Mouse (Mus musculus) neural tube, embryonic 13.5 days (tissue): ENCODE measurements at regions not wholly inside any gene's neighbourhood (a gene's known extent, or its start where the extent isn't known, plus 50 kb on each side); places are given as distances from the start of the nearest gene placed in this dataset.
A peak's percentile ranks its signal among the peaks of the same experiment; 100 is the strongest.

Experiments used
- ATAC-seq: fragments of 200-750 bp; cut with Nextera tagmentation; 2 replicates; pipeline ENCODE4 v1.8.0; 2017; ENCODE audit warnings: low read depth, mild to moderate bottlenecking, moderate TSS enrichment, moderate library complexity
- H3K27ac ChIP-seq: fragments of 300-500 bp; sonication (generic); replicated peaks from 2 replicates; pipeline ENCODE4 v1.5.1; 2015; ENCODE audit warnings: moderate library complexity, mild to moderate bottlenecking, inconsistent platforms
- H3K27me3 ChIP-seq: fragments of 300-500 bp; sonication (generic); 2 replicates; pipeline ENCODE4 v1.6.1; 2015; ENCODE audit warnings: mild to moderate bottlenecking, inconsistent platforms
- H3K36me3 ChIP-seq: fragments of 300-500 bp; sonication (generic); 2 replicates; pipeline ENCODE4 v1.6.1; 2015; ENCODE audit warnings: mild to moderate bottlenecking, inconsistent platforms
- H3K4me1 ChIP-seq: fragments of 300-500 bp; sonication (generic); replicated peaks from 2 replicates; pipeline ENCODE4 v1.6.1; 2015; ENCODE audit warnings: inconsistent platforms
- H3K4me2 ChIP-seq: fragments of 300-500 bp; sonication (generic); 2 replicates; pipeline ENCODE4 v1.6.1; 2015; ENCODE audit warnings: inconsistent platforms, mild to moderate bottlenecking, moderate library complexity
- H3K4me3 ChIP-seq: fragments of 300-500 bp; sonication (generic); 2 replicates; pipeline ENCODE4 v1.5.1; 2015; ENCODE audit warnings: mild to moderate bottlenecking, inconsistent platforms
- H3K9ac ChIP-seq: fragments of 300-500 bp; sonication (generic); 2 replicates; pipeline ENCODE4 v1.6.1; 2015; ENCODE audit warnings: moderate library complexity, mild to moderate bottlenecking, inconsistent platforms
- H3K9me3 ChIP-seq: fragments of 300-500 bp; sonication (generic); 2 replicates; pipeline ENCODE4 v1.6.1; 2016; ENCODE audit warnings: inconsistent platforms
- WGBS: fragments of 180-500 bp; shearing (Covaris S2); methylation state at CpG from one replicate; pipeline ENCODE4 v1.1.7; 2015; 5-methylcytosine and 5-hydroxymethylcytosine counted together

DNA sequence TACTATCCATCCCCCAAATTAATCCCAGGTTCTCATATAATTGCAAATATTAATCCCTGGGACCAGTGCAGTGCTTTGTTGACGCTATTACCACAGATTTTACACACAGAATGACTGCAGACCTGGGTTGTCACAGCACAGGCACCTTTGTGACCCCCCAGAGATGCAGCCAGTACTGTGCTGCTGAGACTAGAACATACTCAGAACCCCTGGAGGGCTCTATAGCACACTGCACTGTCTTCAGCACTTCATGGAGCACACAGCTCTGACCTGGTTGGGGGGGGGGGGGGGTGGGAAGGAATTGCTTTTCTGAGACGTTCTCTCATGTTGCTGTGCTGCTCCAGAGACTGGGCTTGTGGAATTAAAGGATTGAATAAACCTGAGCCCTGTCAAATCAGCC lies 154.9 kb upstream of the Gm34302 start:
- no peak overlapping the region for H3K9ac ChIP-seq
- no peaks in the 10 kb centered on the region for H3K36me3 ChIP-seq
- no peaks in the 10 kb centered on the region for H3K9me3 ChIP-seq
- 0 out of 2 replicates have a peak, but pooled peaks cover 4% of the 10 kb centered on the region for H3K4me1 ChIP-seq
- no peak overlapping the region for H3K4me2 ChIP-seq
- no peak overlapping the region for H3K27ac ChIP-seq
- no peaks in the 10 kb centered on the region for H3K27me3 ChIP-seq
- H3K4me3 ChIP-seq, result no peak overlapping the region
- peak; percentile 71; the same call in 1 of the 2 replicates for ATAC-seq
- WGBS, result 44% methylated on average over 2 of the region's 2 CpGs

- no peaks in the 10 kb centered on the region for H3K36me3 ChIP-seq
- no peak overlapping the region for H3K4me2 ChIP-seq
- no peak for ATAC-seq
- H3K4me1 ChIP-seq, result 0 out of 2 replicates have a peak, but pooled peaks cover 4% of the 10 kb centered on the region
- H3K27ac ChIP-seq, result no peak overlapping the region
- WGBS, result 72% methylated on average over 5 of the region's 5 CpGs
- no peak overlapping the region for H3K4me3 ChIP-seq
- H3K27me3 ChIP-seq, result no peaks in the 10 kb centered on the region
- no peak overlapping the region for H3K9ac ChIP-seq
- H3K9me3 ChIP-seq, result no peaks in the 10 kb centered on the region
Measured at GRCm38 (mm10) chr3:63637913-63638312, 154.2 kb upstream of the Gm34302 start.

- no peak overlapping the region for H3K27ac ChIP-seq
- H3K4me3 ChIP-seq, result no peak overlapping the region
- H3K9ac ChIP-seq, result no peak overlapping the region
- no peaks in the 10 kb centered on the region for H3K4me1 ChIP-seq
- 64% methylated on average over 5 of the region's 5 CpGs for WGBS
- no peaks in the 10 kb centered on the region for H3K27me3 ChIP-seq
- no peaks in the 10 kb centered on the region for H3K36me3 ChIP-seq
- H3K9me3 ChIP-seq, result no peaks in the 10 kb centered on the region
- ATAC-seq, result no peak
- H3K4me2 ChIP-seq, result no peak overlapping the region
Measured at GRCm38 (mm10) chr3:63627724-63628123, 144.0 kb upstream of the Gm34302 start.

DNA sequence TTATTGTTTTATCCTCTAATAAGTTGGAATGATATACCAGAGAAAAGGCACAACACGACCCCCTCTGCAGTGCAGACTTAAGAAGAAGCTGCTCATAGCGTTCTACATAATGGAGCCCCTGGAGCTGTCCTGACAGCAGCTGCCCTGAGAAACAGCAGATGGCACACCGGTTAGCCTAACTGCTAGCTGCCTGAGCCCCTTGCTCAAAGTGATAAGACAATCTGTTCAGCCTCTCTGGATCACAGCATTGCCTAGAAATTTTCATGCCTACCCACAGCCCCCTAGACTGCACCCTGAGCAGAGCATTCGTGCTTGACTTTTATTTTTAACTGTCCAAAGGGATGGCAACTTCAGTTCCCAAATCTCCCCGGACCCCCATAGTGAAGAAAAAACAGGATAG lies 132.4 kb upstream of the Gm34302 start:
- no peak overlapping the region for H3K4me3 ChIP-seq
- no peaks in the 10 kb centered on the region for H3K27me3 ChIP-seq
- no peak overlapping the region for H3K4me2 ChIP-seq
- H3K9ac ChIP-seq, result no peak overlapping the region
- 0 out of 2 replicates have a peak overlapping the region, but pooled peaks have one; percentile 4 for H3K27ac ChIP-seq
- peaks cover 13% of the 10 kb centered on the region for H3K4me1 ChIP-seq
- ATAC-seq, result peak; percentile 76
- H3K36me3 ChIP-seq, result no peaks in the 10 kb centered on the region
- 25% methylated on average over 5 of the region's 5 CpGs for WGBS
- H3K9me3 ChIP-seq, result no peaks in the 10 kb centered on the region

GRCm38 (mm10) chr3:63613652-63614051 lies 130.0 kb upstream of the Gm34302 start:
- Histone ChIP-seq H3K4me2 (no peak overlapping the region), H3K9ac (no peak overlapping the region), H3K4me3 (no peak overlapping the region), H3K9me3 (no peaks in the 10 kb centered on the region), H3K27me3 (no peaks in the 10 kb centered on the region), H3K27ac (no peak overlapping the region), H3K36me3 (no peaks in the 10 kb centered on the region), H3K4me1 (peaks cover 21% of the 10 kb centered on the region)
- 27% methylated on average over 1 of the region's 1 CpGs for WGBS
- no peak for ATAC-seq

DNA sequence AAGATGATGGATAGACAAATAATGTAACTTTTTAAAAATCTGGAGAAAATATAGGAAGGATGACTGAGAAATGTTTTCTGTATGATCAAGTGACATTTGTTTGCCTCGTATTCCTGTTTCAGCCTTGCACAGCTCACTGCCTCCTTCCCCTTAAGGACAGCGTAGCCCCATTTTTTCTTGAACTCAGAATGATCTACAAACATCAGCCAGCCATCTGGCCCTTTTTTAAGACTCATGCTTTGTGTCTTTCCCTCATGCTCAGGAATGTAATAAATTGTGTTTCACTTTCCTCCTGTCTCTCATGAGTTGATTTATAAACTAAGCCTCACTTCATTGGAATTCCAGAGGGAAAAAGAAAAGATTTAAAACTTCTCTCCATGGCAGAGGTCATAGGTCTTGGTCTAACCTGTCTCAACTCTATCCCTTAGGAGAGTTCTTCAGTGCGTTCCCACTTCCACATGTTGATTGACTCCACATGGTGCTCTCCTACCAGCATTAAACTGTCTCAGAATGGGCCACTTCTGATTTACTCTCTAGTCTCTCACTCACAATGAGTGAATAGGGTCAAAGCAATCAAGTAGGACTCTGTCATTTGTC lies 129.2 kb upstream of the Gm34302 start:
- H3K27me3 ChIP-seq, result no peaks in the 10 kb centered on the region
- H3K9me3 ChIP-seq, result no peaks in the 10 kb centered on the region
- no peaks in the 10 kb centered on the region for H3K36me3 ChIP-seq
- no peak for ATAC-seq
- H3K27ac ChIP-seq, result no peak overlapping the region
- no peak overlapping the region for H3K4me2 ChIP-seq
- H3K9ac ChIP-seq, result no peak overlapping the region
- 39% methylated on average over 3 of the region's 3 CpGs for WGBS
- H3K4me3 ChIP-seq, result no peak overlapping the region
- H3K4me1 ChIP-seq, result peaks cover 21% of the 10 kb centered on the region

DNA sequence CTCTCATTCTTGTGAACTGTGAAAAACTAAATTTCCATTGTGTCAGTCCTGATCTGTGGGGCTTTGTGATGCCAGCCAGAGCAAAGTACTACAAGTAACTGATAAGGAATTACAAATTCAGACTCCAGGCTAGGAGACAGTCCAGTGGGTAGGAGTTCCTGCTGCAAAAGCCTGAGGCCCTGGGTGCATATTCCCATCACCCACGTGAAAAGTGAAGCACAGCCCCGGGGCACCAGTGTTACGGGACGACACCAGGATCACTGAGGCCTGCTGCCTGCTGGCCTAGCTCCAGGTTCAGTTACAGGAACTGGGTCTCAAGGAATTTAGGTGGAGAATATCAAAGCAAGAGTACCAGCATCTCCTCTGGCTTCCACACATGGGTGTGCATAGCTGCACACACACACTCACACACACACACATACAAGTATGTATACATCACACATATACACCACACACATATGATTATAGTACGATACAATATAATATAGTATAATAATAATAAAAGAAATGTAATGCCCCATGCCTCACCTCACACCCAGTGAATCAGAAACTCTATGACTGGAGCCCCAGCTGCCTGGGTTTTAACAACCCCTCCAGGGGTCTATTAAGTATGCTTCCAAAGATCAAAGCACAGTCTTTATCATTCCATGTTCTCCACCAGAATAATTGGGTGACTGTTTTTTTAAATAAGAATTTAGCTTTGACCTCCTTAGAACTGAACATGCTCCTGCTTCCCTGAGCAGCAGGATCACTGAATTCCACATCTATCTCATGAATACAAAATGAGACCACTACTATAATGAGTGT lies 126.6 kb upstream of the Gm34302 start:
- no peaks in the 10 kb centered on the region for H3K27me3 ChIP-seq
- H3K4me1 ChIP-seq, result peaks cover 19% of the 10 kb centered on the region
- H3K27ac ChIP-seq, result no peak overlapping the region
- H3K9ac ChIP-seq, result no peak overlapping the region
- no peaks in the 10 kb centered on the region for H3K9me3 ChIP-seq
- H3K4me2 ChIP-seq, result no peak overlapping the region
- 28% methylated on average over 5 of the region's 5 CpGs for WGBS
- no peak for ATAC-seq
- no peak overlapping the region for H3K4me3 ChIP-seq
- H3K36me3 ChIP-seq, result no peaks in the 10 kb centered on the region

- Histone ChIP-seq H3K36me3 (no peaks in the 10 kb centered on the region), H3K27ac (no peak overlapping the region), H3K4me2 (no peak overlapping the region), H3K9me3 (no peaks in the 10 kb centered on the region), H3K4me3 (no peak overlapping the region), H3K9ac (no peak overlapping the region), H3K27me3 (no peaks in the 10 kb centered on the region), H3K4me1 (peaks cover 13% of the 10 kb centered on the region)
- no peak for ATAC-seq
- 33% methylated on average over 17 of the region's 17 CpGs for WGBS
Measured at GRCm38 (mm10) chr3:63609454-63610112, 125.9 kb upstream of the Gm34302 start.

GRCm38 (mm10) chr3:63582717-63583696 lies 99.3 kb upstream of the Gm34302 start:
- H3K4me3 ChIP-seq, result no peak overlapping the region
- H3K9ac ChIP-seq, result no peak overlapping the region
- no peaks in the 10 kb centered on the region for H3K36me3 ChIP-seq
- H3K27me3 ChIP-seq, result no peaks in the 10 kb centered on the region
- peaks cover 26% of the 10 kb centered on the region for H3K4me1 ChIP-seq
- peak; percentile 85 for ATAC-seq
- 46% methylated on average over 15 of the region's 15 CpGs for WGBS
- peak overlapping the region; percentile 64; the same call in 1 of the 2 replicates for H3K27ac ChIP-seq
- no peaks in the 10 kb centered on the region for H3K9me3 ChIP-seq
- peak overlapping the region; percentile 17 for H3K4me2 ChIP-seq

GRCm38 (mm10) chr3:63582180-63582579 lies 98.5 kb upstream of the Gm34302 start:
- Histone ChIP-seq H3K27me3 (no peaks in the 10 kb centered on the region), H3K27ac (no peak overlapping the region), H3K4me2 (no peak overlapping the region), H3K36me3 (no peaks in the 10 kb centered on the region), H3K4me3 (no peak overlapping the region), H3K9me3 (no peaks in the 10 kb centered on the region), H3K9ac (no peak overlapping the region), H3K4me1 (peaks cover 26% of the 10 kb centered on the region)
- WGBS, result 49% methylated on average over 6 of the region's 6 CpGs
- no peak for ATAC-seq

DNA sequence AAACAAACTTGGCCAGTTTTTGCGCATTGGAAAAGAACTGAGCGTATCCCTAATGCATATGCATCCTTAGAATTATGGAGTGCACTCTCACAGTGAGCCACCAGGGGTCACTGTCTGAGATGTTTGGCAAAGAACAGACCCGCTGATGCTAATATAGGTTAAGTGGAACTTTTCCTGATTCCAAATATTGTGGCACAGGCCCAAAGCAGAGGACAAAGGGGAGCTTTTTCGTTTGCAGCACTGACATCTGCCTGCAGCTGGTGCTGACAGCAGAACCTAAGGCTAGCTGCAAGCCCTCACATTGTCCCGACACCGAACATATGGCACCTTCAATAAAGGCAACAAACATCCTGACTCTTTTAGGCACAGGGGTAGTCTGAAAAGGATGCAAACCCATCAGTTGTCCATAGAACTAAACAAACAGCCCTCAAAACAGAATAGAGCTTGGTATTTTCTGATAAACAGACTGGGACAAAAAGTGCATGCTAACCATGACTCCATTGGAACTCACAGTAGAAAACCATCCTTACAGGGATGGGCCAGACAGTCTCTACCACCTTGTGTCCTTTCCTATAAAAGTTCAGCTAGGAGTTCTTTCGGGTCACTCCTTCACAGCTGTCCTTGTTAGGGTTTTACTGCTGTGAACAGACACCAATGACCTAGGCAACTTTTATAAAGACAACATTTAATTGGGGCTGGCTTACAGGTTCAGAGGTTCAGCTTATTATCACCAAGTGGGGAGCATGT lies 87.1 kb upstream of the Gm34302 start:
- H3K4me3 ChIP-seq, result no peak overlapping the region
- H3K27ac ChIP-seq, result no peak overlapping the region
- H3K4me1 ChIP-seq, result no peaks in the 10 kb centered on the region
- ATAC-seq, result no peak; the same call in 1 of the 2 replicates
- H3K27me3 ChIP-seq, result no peaks in the 10 kb centered on the region
- H3K9ac ChIP-seq, result no peak overlapping the region
- 47% methylated on average over 7 of the region's 7 CpGs for whole genome bisulfite sequencing
- no peaks in the 10 kb centered on the region for H3K36me3 ChIP-seq
- no peaks in the 10 kb centered on the region for H3K9me3 ChIP-seq
- H3K4me2 ChIP-seq, result no peak overlapping the region
